Mouse (Mus musculus) C2C12 (cell line): ENCODE measurements around the gene Tmem119. TPM values are rescaled to one million over a fixed set of nuclear protein-coding genes. Genes with fewer than 3 reads are reported as not detected.
"Not testable (repeated sequence)": the region's sequence is repeated elsewhere in the genome, so short reads cannot be mapped to it uniquely, and the experiment has no call there.

Source experiments
- H3K27me3 ChIP-seq: one replicate; pipeline ENCODE4 v1.6.1; 2011; ENCODE audit not compliant: control insufficient read depth, insufficient read depth, insufficient read length
- H3K36me3 ChIP-seq: one replicate; pipeline ENCODE4 v1.6.1; 2011; ENCODE audit not compliant: control insufficient read depth, insufficient read depth
- H3K4me3 ChIP-seq: one replicate; pipeline ENCODE4 v1.5.1; 2011; ENCODE audit warnings: mild to moderate bottlenecking, control low read depth; ENCODE audit not compliant: poor library complexity, insufficient read depth, severe bottlenecking
- H3K79me2 ChIP-seq: one replicate; pipeline ENCODE4 v1.6.1; 2011; ENCODE audit not compliant: control insufficient read depth, insufficient read depth
- H3K79me3 ChIP-seq: one replicate; pipeline ENCODE4 v1.6.1; 2011; ENCODE audit warnings: low read depth, control low read depth
- H3ac ChIP-seq: one replicate; pipeline ENCODE3; 2011; ENCODE audit warnings: low read depth; ENCODE audit not compliant: control insufficient read depth, insufficient read length
- CEBPB ChIP-seq: IDR thresholded peaks from one replicate; pipeline ENCODE4 v1.6.1; 2011; ENCODE audit warnings: low read depth, mild to moderate bottlenecking, control low read depth, moderate library complexity
- CTCF ChIP-seq: IDR thresholded peaks from one replicate; pipeline ENCODE4 v1.5.1; 2011; ENCODE audit not compliant: control insufficient read depth, insufficient read depth, insufficient read length
- FOSL1 ChIP-seq: IDR thresholded peaks from one replicate; pipeline ENCODE4 v1.8.0; 2011; ENCODE audit warnings: mild to moderate bottlenecking, low read length; ENCODE audit not compliant: poor library complexity, insufficient read depth, severe bottlenecking
- MAX ChIP-seq: IDR thresholded peaks from one replicate; pipeline ENCODE4 v1.6.1; 2011; ENCODE audit warnings: mild to moderate bottlenecking, control low read depth
- MYOD1 ChIP-seq: IDR thresholded peaks from one replicate; pipeline ENCODE4 v1.6.1; 2011; ENCODE audit warnings: low read depth; ENCODE audit not compliant: control insufficient read depth, insufficient read length
- MYOG ChIP-seq: IDR thresholded peaks from one replicate; pipeline ENCODE4 v1.6.1; 2011; ENCODE audit not compliant: control insufficient read depth, insufficient read length; ENCODE audit errors: extremely low read depth
- USF1 ChIP-seq: IDR thresholded peaks from one replicate; pipeline ENCODE4 v1.6.1; 2011; ENCODE audit warnings: low read depth, mild to moderate bottlenecking, control low read depth, moderate library complexity
- polyA plus RNA-seq: library from polyadenylated mRNA; unstranded; fragments of >200 nt; fragmentation: generic; extraction: Trizol; gene quantifications from one replicate; pipeline ENCODE4 v1.2.1, GENCODE M21; 2012; ENCODE audit warnings: missing spikeins

The Tmem119 gene
- polyA plus RNA-seq, 1 experiment = 127 TPM

DNA sequence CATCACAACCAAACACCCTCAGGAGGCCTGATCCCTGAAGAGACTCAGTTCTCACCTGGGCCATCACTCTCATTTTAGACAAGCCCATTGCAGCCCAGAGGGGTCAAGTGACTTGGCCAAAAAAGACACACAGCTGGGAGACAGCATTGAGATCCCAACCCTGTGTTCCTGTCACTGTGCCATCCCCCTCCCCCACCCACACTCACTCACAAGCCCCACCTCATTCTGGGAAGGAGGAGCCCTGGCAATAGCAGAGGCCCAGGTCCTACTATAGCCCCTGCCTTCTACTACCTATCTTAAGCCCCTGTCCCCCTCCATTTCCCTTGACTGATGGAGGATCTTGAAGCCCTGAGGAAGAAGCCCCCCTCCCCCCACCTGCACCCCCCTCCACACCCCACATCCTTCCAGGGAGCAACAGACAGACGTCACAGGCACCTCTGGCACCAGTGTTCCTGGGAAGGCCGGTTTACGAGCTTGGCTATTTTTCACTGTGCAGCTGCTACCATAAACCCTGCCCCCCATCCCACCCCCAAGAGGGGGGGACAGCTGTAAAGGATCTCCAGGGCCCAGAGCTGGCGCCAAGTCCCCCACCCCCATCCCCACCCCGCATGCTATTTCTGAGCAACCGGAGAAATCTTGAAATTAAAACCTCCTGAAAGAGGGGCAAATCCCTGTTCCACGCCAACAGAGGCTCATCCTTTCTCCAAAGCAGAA, 11.1 kb downstream of the Tmem119 start:
- TF ChIP-seq USF1 (no peak), FOSL1 (no peak), MAX (no peak), MYOD1 (no peak), CTCF (no peak)
- no peaks in the 10 kb centered on the region for H3K27me3 ChIP-seq
- no peaks in the 10 kb centered on the region for H3K36me3 ChIP-seq
- no peak overlapping the region for H3ac ChIP-seq
- H3K79me2 ChIP-seq = no peaks in the 10 kb centered on the region
- H3K4me3 ChIP-seq = no peak overlapping the region
- H3K79me3 ChIP-seq = no peaks in the 10 kb centered on the region

DNA sequence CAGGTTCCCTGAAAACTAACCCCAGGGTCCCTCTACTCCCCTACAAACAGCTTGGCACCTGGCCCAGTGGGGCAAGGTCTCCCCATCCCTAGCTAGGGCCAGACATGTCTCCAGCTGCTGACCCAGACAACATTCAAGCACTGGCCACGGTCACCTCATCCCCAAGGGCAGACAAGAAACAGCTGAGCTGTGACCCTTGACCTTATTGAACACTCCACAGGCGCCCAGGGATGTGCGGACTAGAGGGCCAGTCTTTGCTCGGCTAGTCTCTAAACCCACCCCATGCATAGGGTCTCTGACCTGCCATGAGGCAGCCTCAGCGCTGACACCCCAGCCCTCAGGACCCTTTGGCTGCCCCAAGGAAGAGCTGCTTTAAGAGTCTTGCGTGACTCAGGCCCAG, 11.7 kb downstream of the Tmem119 start:
- H3ac ChIP-seq = no peak overlapping the region
- H3K79me3 ChIP-seq = no peaks in the 10 kb centered on the region
- H3K4me3 ChIP-seq = no peak overlapping the region
- no peaks in the 10 kb centered on the region for H3K36me3 ChIP-seq
- TF ChIP-seq CEBPB (no peak), USF1 (no peak)
- no peaks in the 10 kb centered on the region for H3K79me2 ChIP-seq
- H3K27me3 ChIP-seq = no peaks in the 10 kb centered on the region

DNA sequence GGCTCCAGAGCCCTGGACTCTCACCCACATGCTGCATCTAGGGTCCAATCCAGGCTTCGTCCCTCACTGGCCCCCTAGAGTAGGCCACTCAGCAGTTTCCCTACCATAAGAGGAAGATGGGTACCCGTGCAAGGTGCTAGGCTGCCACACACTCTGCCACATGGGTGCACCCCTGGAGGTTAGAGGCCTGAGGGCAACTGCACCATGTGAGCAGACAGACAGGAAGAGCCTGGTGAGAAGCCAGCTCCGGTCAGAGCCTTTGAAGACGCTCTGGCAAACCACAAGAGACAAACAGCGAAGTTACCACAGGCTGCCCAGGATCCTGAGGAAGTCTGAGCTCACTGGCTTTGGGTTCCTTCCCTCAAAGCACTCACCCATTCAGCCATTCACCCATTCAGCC, 13.3 kb downstream of the Tmem119 start:
- TF ChIP-seq FOSL1 (no peak), MYOG (no peak), CEBPB (no peak), USF1 (no peak), CTCF (no peak), MAX (no peak), MYOD1 (no peak)
- no peaks in the 10 kb centered on the region for H3K79me2 ChIP-seq
- H3K36me3 ChIP-seq = no peaks in the 10 kb centered on the region

DNA sequence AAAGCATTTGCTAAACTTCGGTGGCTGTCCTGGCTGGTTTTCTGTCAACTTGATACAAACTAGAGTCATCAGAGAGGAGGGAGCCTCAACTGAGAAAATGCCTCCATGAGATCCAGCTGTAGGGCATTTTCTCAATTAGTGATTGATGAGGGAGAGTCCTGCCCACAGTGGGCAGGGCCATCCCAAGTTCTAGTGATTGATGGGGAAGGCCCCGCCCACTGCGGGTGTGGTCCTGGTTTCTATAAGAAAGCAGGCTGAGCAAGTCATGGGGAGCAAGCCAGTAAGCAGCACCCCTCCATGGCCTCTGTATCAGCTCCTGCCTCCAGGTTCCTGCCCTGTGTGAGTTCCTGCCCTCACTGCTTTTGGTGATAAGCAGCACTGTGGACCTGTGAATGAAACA, 16.2 kb downstream of the Tmem119 start:
- not testable (repeated sequence) for H3K36me3 ChIP-seq, H3K27me3 ChIP-seq, H3ac ChIP-seq, H3K79me2 ChIP-seq, H3K4me3 ChIP-seq, H3K79me3 ChIP-seq

More for the DNA sequence above, 13.3 kb downstream of the Tmem119 start:
- Histone ChIP-seq H3K27me3 (no peaks in the 10 kb centered on the region), H3ac (no peak overlapping the region), H3K4me3 (no peak overlapping the region), H3K79me3 (no peaks in the 10 kb centered on the region)

DNA sequence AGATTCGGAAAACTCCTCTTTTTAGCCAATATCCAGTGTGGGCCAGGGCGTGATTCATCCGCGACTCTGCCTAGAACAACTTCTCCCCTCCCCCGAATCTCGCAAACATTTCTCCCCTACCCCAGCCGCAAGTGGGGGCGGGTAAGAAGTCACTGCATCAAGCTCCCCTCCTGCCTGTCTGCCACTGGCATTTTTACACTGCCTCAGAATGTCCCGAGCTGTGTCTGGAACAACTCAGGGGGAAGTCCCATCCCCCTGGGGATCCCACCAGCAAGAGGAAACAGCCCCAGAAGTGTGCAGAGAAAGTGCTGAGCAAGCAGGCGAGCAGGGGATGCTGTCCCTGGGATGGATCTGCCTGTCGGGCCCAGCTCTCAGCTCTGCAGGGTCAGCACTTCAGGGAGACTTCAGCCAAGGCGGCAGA, 16.7 kb downstream of the Tmem119 start:
- Histone ChIP-seq H3K79me3 (no peaks in the 10 kb centered on the region), H3ac (no peak overlapping the region), H3K4me3 (no peak overlapping the region), H3K79me2 (no peaks in the 10 kb centered on the region), H3K27me3 (no peaks in the 10 kb centered on the region), H3K36me3 (no peaks in the 10 kb centered on the region)
- TF ChIP-seq MYOG = no peak
- TF ChIP-seq MAX = no peak

DNA sequence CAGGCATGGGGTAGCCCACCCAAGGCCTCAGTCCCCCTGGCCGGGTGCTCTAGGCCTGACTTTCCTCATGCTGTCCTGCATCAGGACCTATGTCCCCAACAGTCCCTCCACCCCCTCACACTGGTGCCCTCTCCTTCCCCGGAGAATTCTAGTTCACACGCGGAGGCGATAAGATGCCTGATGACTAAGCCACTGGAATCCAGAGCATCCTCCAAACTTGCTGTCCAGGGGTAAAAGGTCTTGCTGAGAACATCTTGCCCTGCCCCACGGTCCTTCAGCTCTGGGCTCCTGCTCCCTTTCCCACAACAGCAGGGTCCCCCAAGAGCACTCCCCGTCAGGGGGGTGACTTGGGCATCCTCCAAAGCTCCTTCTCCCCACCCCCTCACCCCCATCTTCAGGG, 17.7 kb downstream of the Tmem119 start:
- Histone ChIP-seq H3K36me3 (no peaks in the 10 kb centered on the region), H3ac (no peak overlapping the region), H3K79me3 (no peaks in the 10 kb centered on the region), H3K27me3 (no peaks in the 10 kb centered on the region), H3K79me2 (no peaks in the 10 kb centered on the region), H3K4me3 (no peak overlapping the region)
- no peak for TF ChIP-seq CTCF
- TF ChIP-seq MYOD1 = no peak
- no peak for TF ChIP-seq MAX
- no peak for TF ChIP-seq USF1
- no peak for TF ChIP-seq MYOG
- no peak for TF ChIP-seq FOSL1
- no peak for TF ChIP-seq CEBPB
